Mouse (Mus musculus) bone marrow macrophage, adult 2 months (primary cell): ENCODE measurements around the gene Bsnd.

ENCODE experiments used
- CTCF ChIP-seq: IDR thresholded peaks from 2 replicates; pipeline ENCODE4 v1.5.1; 2012; ENCODE audit warnings: low read depth, mild to moderate bottlenecking, low read length, moderate library complexity
- POLR2A ChIP-seq: IDR thresholded peaks from 2 replicates; pipeline ENCODE4 v1.6.1; 2012; ENCODE audit warnings: mild to moderate bottlenecking, low read depth, low read length, borderline replicate concordance

DNA sequence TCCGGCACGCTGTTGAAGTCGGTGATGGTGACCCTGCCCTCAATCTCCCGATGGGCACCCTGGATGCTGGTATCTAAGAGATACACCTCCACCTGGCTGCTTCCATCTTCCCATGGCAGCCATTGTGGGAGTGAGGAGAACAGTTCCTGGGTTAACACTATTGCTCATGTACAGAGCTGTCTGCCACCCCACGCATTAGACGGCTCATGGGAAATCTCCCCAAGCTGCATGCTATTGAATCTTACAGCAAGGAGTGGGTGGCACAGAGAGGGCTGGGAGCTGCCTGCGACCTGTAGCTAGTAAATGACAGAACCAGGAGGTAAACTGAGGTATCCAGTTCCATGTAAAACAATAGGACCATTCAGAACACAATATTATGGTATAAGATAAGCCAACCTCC is 37.5 kb downstream of the Bsnd start:
- TF ChIP-seq CTCF (no peak), POLR2A (no peak)
